Mouse (Mus musculus) stomach, postnatal 0 days (tissue): ENCODE results near the gene Pum1. TPM values are rescaled to one million over a fixed set of nuclear protein-coding genes. Genes with fewer than 3 reads are reported as not detected.

Experiments
- ATAC-seq: fragments of 200-750 bp; cut with Nextera tagmentation; 2 replicates; pipeline ENCODE4 v1.8.0; 2017; ENCODE audit not compliant: low FRiP score, low TSS enrichment
- DNase-seq: peaks from one replicate; pipeline ENCODE4 v3.0.0-alpha.2; 2016; ENCODE audit warnings: low spot score
- H3K27ac ChIP-seq: fragments of 300-500 bp; sonication (generic); replicated peaks from 2 replicates; pipeline ENCODE4 v1.5.1; 2014; ENCODE audit warnings: mild to moderate bottlenecking, control low read depth
- H3K27me3 ChIP-seq: fragments of 300-500 bp; sonication (generic); 2 replicates; pipeline ENCODE4 v1.6.1; 2014; ENCODE audit warnings: low read length; ENCODE audit not compliant: control insufficient read depth, insufficient read depth
- H3K36me3 ChIP-seq: fragments of 300-500 bp; sonication (generic); 2 replicates; pipeline ENCODE4 v1.6.1; 2014; ENCODE audit warnings: low read length, mixed read lengths; ENCODE audit not compliant: control insufficient read depth, insufficient read depth
- H3K4me1 ChIP-seq: fragments of 300-500 bp; sonication (generic); replicated peaks from 2 replicates; pipeline ENCODE4 v1.6.1; 2014; ENCODE audit warnings: antibody characterized with exemption; ENCODE audit not compliant: control insufficient read depth, insufficient read depth
- H3K4me2 ChIP-seq: fragments of 300-500 bp; sonication (generic); replicated peaks from 2 replicates; pipeline ENCODE4 v1.6.1; 2014; ENCODE audit warnings: low read depth, mild to moderate bottlenecking, control low read depth, moderate library complexity
- H3K4me3 ChIP-seq: fragments of 300-500 bp; sonication (generic); 2 replicates; pipeline ENCODE4 v1.5.1; 2014; ENCODE audit warnings: low read depth, low read length, control low read depth
- H3K9ac ChIP-seq: fragments of 300-500 bp; sonication (generic); 2 replicates; pipeline ENCODE4 v1.6.1; 2014; ENCODE audit warnings: mild to moderate bottlenecking, low read length, control low read depth, mixed read lengths
- H3K9me3 ChIP-seq: fragments of 300-500 bp; sonication (generic); 2 replicates; pipeline ENCODE4 v1.6.1; 2016; ENCODE audit warnings: low read length; ENCODE audit not compliant: control insufficient read depth
- CTCF ChIP-seq: IDR thresholded peaks from 2 replicates; pipeline ENCODE4 v1.5.1; 2016; ENCODE audit warnings: antibody characterized with exemption, low read depth, mild to moderate bottlenecking, moderate library complexity
- EP300 ChIP-seq: optimal IDR thresholded peaks from 2 replicates; pipeline ENCODE3; 2016; ENCODE audit warnings: antibody characterized with exemption
- WGBS: fragments of 180-500 bp; shearing (Covaris S2); extraction: QIAGEN DNeasy Blood & Tissue Kit; methylation state at CpG from one replicate; pipeline ENCODE4 v1.1.7; 2014; 5-methylcytosine and 5-hydroxymethylcytosine counted together
- polyA plus RNA-seq: library from polyadenylated mRNA; unstranded; fragments of >200 nt; fragmentation: Nextera tagmentation; extraction: Ambion mirVana; gene quantifications from 2 replicates; pipeline ENCODE4 v1.2.1, GENCODE M21; 2015

Gene Pum1
- polyA plus RNA-seq, 1 experiment from 2014 or later, result 27.0 TPM

DNA sequence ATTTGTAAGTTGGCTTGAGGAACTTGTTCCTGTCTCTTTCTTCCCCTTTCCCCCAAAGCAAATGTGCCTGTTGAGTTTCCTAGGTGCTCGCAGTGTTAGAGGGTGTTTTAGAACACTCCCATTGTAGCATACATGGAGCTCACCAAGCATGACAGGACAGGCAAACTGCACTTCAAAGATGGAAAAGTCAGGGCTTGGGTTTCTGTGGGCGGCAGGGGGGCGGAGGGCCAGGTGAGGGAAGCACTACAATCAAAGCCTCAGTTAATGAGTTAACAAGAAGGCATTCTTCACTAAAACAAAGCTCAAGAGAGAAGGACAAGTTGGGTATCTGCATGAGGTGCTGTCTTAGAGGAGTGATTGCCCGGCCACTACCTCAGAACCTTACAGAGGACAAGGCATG lies 56.2 kb downstream of the Pum1 start:
- no peak overlapping the region for H3K4me3 ChIP-seq
- H3K27me3 ChIP-seq, result no peaks in the 10 kb centered on the region
- no peaks in the 10 kb centered on the region for H3K36me3 ChIP-seq
- DNase-seq, result no peak
- H3K4me2 ChIP-seq, result no peak overlapping the region
- H3K27ac ChIP-seq, result no peak overlapping the region; the same call in 1 of the 2 replicates
- H3K4me1 ChIP-seq, result peaks cover 10% of the 10 kb centered on the region
- TF ChIP-seq CTCF, result no peak
- TF ChIP-seq EP300, result no peak
- no peak for ATAC-seq
- no peaks in the 10 kb centered on the region for H3K9me3 ChIP-seq
- WGBS, result 70% methylated on average over 4 of the region's 4 CpGs
- H3K9ac ChIP-seq, result no peak overlapping the region

DNA sequence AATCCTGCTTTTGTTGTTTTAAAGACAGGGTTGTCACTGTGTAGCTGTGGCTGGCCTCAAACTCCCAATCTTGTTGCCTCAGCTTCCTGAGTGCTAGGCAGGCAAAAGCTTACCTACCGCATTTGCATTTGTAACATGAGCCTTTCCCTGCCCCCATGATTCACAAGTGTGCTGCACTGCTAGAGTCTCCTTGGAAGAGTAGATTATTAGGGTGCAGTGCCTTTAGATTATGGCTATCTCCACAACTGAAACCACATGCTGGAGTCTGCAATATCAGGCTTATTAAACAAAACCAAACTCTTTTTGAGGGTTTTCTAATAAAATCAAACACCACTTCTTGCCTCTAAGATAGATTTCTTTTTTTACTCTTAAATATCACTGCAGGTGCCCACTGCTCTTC lies 59.5 kb downstream of the Pum1 start:
- WGBS, result 25% methylated on average over 1 of the region's 1 CpGs
- no peaks in the 10 kb centered on the region for H3K9me3 ChIP-seq
- no peak for DNase-seq
- TF ChIP-seq CTCF, result no peak
- no peak for TF ChIP-seq EP300
- no peak overlapping the region for H3K4me3 ChIP-seq
- peaks cover 3% of the 10 kb centered on the region; the same call in 1 of the 2 replicates for H3K36me3 ChIP-seq
- H3K27ac ChIP-seq, result no peak overlapping the region
- no peak for ATAC-seq
- no peak overlapping the region for H3K4me2 ChIP-seq
- no peaks in the 10 kb centered on the region for H3K27me3 ChIP-seq
- H3K4me1 ChIP-seq, result 0 out of 2 replicates have a peak, but pooled peaks cover 2% of the 10 kb centered on the region
- H3K9ac ChIP-seq, result no peak overlapping the region

DNA sequence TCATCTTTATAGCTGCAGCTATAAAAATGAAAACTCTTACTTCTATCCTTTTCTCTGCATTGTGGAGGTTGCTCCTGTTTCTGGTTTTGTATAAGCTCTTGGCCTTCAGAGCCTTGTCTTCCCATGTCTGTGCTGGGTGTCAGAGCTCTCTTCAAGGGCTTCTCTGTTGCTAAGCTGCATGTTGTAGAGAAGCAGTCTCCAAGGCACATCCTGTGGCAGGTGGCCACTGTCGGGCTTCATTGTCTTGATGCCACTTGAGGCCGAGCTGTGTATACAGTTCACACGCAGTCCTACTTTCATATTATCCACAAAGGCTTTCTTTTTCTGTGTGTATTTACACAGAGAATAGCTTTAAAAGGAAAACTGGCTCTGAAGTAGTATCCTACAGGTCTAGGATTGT lies 63.0 kb downstream of the Pum1 start:
- TF ChIP-seq CTCF (no peak), EP300 (no peak)
- H3K9ac ChIP-seq, result no peak overlapping the region
- peaks cover 5% of the 10 kb centered on the region; the same call in 1 of the 2 replicates for H3K36me3 ChIP-seq
- H3K4me1 ChIP-seq, result 0 out of 2 replicates have a peak, but pooled peaks cover under 1% of the 10 kb centered on the region
- ATAC-seq, result no peak
- no peak overlapping the region for H3K27ac ChIP-seq
- H3K9me3 ChIP-seq, result no peaks in the 10 kb centered on the region
- DNase-seq, result no peak
- H3K4me3 ChIP-seq, result no peak overlapping the region
- WGBS, result 39% methylated on average over 3 of the region's 3 CpGs
- H3K27me3 ChIP-seq, result no peaks in the 10 kb centered on the region
- H3K4me2 ChIP-seq, result no peak overlapping the region

DNA sequence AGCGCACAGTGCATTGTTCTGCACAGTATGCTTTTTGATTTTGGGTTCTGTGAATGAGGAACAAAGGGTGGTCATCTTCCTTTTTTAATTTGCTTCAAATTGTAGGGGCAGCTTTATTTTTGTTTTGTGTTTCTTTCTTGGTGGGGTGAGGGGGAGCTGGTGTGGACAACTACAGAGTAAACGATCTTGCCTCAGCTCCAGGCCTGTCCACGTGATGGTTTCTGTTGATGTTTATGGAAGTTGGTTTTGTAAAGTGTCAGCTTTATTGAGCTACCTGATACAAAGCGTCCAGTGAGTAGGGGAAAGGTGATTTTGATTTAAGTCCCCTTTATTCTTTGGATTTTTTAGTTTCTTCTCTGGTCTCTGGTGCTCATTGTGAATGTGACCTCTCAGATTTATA lies 72.8 kb downstream of the Pum1 start:
- Histone ChIP-seq H3K27me3 (no peaks in the 10 kb centered on the region), H3K36me3 (peaks cover 3% of the 10 kb centered on the region; the same call in 1 of the 2 replicates), H3K27ac (no peak overlapping the region), H3K9ac (no peak overlapping the region), H3K4me1 (no peaks in the 10 kb centered on the region), H3K9me3 (no peaks in the 10 kb centered on the region), H3K4me2 (no peak overlapping the region), H3K4me3 (no peak overlapping the region)
- TF ChIP-seq EP300 (no peak), CTCF (no peak)
- WGBS, result 60% methylated on average over 4 of the region's 4 CpGs
- no peak for ATAC-seq
- no peak for DNase-seq

DNA sequence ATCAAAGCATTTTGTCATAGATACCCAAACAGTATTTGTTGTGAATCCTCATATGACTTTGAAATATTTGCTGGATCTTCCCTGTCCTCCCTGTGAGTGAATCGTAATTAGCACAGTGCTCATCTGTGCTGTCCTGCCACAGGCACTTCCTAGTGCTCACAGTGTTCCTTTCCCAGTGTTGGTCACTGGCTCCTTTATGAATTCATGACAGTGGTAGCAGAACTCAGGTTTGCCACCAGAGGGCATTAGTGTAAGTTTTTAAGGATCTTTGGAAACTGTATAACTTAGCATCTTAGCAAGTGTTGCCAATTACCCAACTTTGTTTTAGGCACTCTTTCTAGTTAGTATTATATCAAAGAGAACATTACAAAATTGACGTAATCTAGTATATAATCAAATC lies 75.4 kb downstream of the Pum1 start:
- Histone ChIP-seq H3K4me1 (no peaks in the 10 kb centered on the region), H3K36me3 (peaks cover 10% of the 10 kb centered on the region; the same call in 1 of the 2 replicates), H3K9ac (no peak overlapping the region), H3K4me3 (no peak overlapping the region), H3K4me2 (no peak overlapping the region), H3K9me3 (no peaks in the 10 kb centered on the region), H3K27ac (no peak overlapping the region), H3K27me3 (no peaks in the 10 kb centered on the region)
- 56% methylated on average over 2 of the region's 2 CpGs for WGBS
- peak; percentile 82 for TF ChIP-seq CTCF
- no peak for TF ChIP-seq EP300
- DNase-seq, result peak; percentile 36
- 0 out of 2 replicates have a peak, but pooled peaks have one; percentile 49 for ATAC-seq

DNA sequence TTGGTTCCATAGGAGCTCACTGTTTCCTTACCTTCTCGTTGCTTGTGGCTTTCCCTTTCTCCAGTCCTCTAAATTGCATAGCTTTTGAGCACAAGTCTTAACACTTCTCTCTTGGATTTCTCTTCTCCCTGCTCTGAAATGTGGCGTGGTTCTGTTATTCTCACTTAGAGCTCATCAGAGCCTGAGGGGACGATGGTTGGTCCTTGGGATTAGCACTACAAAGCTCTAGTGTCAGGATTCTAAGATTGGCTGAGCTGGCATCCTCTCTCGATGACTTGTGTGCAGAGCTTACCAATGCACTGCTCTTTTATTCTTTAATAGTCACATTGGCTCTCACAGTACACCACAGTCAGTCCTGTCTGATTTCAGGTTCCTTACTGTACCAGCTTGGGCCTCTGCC lies 80.9 kb downstream of the Pum1 start:
- Histone ChIP-seq H3K4me1 (no peaks in the 10 kb centered on the region), H3K9ac (no peak overlapping the region), H3K4me2 (no peak overlapping the region), H3K36me3 (peaks cover 29% of the 10 kb centered on the region), H3K9me3 (no peaks in the 10 kb centered on the region), H3K4me3 (no peak overlapping the region), H3K27me3 (no peaks in the 10 kb centered on the region), H3K27ac (no peak overlapping the region)
- no peak for DNase-seq
- 72% methylated on average over 4 of the region's 4 CpGs for WGBS
- TF ChIP-seq EP300 (no peak), CTCF (no peak)
- no peak for ATAC-seq
